Mouse (Mus musculus) bone marrow, adult 2 months (tissue): ENCODE results near the gene Sbds. TPM values are rescaled to one million over a fixed set of nuclear protein-coding genes. Genes with fewer than 3 reads are reported as not detected.

Experiments used
- H3K27ac ChIP-seq: fragments of 200-500 bp; 2 replicates; pipeline ENCODE4 v1.5.1; 2012; ENCODE audit warnings: low read depth, mild to moderate bottlenecking, control low read depth, inconsistent platforms, low read length; ENCODE audit not compliant: control insufficient read depth, poor library complexity, insufficient read depth
- H3K4me1 ChIP-seq: fragments of 200-500 bp; 2 replicates; pipeline ENCODE4 v1.6.1; 2011; ENCODE audit warnings: low read length; ENCODE audit not compliant: control insufficient read depth, insufficient read depth
- H3K4me3 ChIP-seq: fragments of 200-500 bp; replicated peaks from 2 replicates; pipeline ENCODE3; 2011; ENCODE audit warnings: mild to moderate bottlenecking, low read depth, low read length, control low read depth; ENCODE audit not compliant: control insufficient read depth
- CTCF ChIP-seq: fragments of 200-500 bp; IDR thresholded peaks from 2 replicates; pipeline ENCODE4 v1.5.1; 2011; ENCODE audit warnings: low read length, control low read depth; ENCODE audit not compliant: control insufficient read depth, insufficient read depth
- POLR2A ChIP-seq: fragments of 200-500 bp; IDR thresholded peaks from 2 replicates; pipeline ENCODE4 v1.6.1; 2011; ENCODE audit warnings: low read depth, mild to moderate bottlenecking, control low read depth, low read length, borderline replicate concordance; ENCODE audit not compliant: control insufficient read depth
- WGBS: fragments of 180-500 bp; shearing (Covaris S2); methylation state at CpG from one replicate; pipeline ENCODE4 v1.1.7; 2018; 5-methylcytosine and 5-hydroxymethylcytosine counted together
- polyA plus RNA-seq: library from polyadenylated mRNA; stranded (reverse); fragments of >200 nt; gene quantifications from 2 replicates; pipeline ENCODE4 v1.2.4, GENCODE M21; 2011; ENCODE audit warnings: low replicate concordance; ENCODE audit not compliant: missing spikeins, insufficient read depth, insufficient read length

The Sbds gene
- polyA plus RNA-seq, 1 experiment = 56.9 TPM

DNA sequence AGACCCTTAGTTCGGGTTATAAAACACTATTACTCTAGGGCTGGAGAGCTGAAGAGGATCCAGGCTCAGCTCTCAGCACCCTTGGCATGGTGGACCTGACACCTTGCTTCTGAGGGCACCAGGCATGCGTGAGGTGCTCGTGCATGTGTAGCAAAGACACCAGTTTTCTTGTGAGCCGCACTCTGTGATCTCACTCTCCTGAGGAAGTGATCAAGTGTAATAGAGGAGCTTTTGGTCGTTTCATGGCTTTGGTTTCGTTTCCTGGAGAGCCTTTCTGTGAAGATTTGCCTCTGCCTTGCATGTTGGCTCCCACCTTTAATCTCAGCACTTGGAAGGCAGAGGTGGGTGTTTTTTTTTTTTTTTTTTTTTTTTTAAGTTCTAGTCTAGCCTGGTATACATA lies 50.8 kb downstream of the Sbds start:
- TF ChIP-seq CTCF (no peak), POLR2A (no peak)
- no peak overlapping the region for H3K27ac ChIP-seq

DNA sequence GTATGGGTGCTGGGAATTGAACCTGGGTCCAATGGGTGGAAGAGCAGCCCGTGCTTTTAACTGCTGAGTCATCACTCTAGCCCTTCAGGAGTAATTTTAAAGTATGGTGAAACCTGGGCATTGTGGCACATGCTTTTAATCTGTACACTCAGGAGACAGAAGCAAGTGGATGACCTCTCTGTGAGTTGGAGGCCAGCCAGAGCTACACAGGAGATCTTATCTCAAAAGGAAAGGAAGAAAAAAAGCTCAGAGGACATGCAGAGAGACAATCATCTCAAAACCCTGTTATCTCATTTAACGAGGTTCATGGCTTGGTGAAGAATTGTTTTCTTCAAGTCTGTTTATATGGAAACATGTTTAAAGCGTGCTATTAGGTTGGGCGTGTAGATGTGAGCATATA lies 51.4 kb downstream of the Sbds start:
- TF ChIP-seq CTCF (no peak), POLR2A (no peak)

More for the DNA sequence above, 50.8 kb downstream of the Sbds start:
- Histone ChIP-seq H3K4me1 (peaks cover 7% of the 10 kb centered on the region; the same call in 1 of the 2 replicates), H3K4me3 (no peak overlapping the region)
- WGBS = 67% methylated on average over 6 of the region's 6 CpGs

DNA sequence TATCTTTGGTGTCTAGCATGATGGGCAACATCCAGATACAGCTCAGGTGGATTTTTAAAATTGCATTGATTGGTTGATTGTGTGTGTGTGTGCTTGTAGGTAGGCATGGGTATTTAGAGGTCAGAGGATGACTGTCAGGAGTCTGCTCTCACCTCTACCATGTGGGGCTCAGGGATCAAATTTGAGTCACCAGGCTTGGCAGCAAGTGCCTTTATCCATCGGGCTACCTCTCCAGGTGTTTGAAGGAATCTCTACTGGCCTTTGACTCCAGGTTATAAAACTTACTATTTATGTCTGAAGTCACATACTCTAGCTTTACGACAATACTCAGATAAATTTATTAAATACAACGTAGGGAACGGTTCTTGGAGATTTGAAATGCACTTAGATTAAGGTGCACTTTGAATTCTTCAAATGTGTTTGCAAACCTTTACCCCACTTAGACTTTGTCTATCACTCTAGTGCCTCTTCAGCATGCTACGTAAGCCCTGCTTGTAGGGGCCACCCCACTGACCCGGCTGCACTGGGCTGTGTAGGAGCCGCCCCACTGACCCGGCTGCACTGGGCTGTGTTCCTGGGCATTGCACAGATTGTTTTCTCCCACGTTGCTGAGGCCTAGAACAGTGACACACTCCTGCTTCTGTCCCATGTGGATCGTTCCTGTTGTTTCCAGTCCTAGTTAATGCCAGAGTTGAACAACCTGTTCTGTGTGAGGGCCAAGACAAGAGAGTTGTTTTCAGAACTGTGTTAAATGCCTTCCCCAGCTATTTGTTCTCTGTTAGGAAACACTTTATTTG lies 54.9 kb downstream of the Sbds start:
- Histone ChIP-seq H3K4me1 (peaks cover 3% of the 10 kb centered on the region; the same call in 1 of the 2 replicates), H3K27ac (no peak overlapping the region), H3K4me3 (no peak overlapping the region)
- WGBS = 94% methylated on average over 10 of the region's 10 CpGs
- TF ChIP-seq CTCF (no peak), POLR2A (no peak)

More for the DNA sequence above, 51.4 kb downstream of the Sbds start:
- Histone ChIP-seq H3K27ac (no peak overlapping the region), H3K4me3 (no peak overlapping the region), H3K4me1 (peaks cover 6% of the 10 kb centered on the region; the same call in 1 of the 2 replicates)
- 61% methylated on average over 4 of the region's 4 CpGs for WGBS

GRCm38 (mm10) chr5:130197981-130198380 lies 57.3 kb downstream of the Sbds start:
- TF ChIP-seq CTCF = no peak
- TF ChIP-seq POLR2A = no peak
- no peak overlapping the region for H3K4me3 ChIP-seq
- WGBS = 91% methylated on average over 7 of the region's 7 CpGs
- H3K4me1 ChIP-seq = no peaks in the 10 kb centered on the region; the same call in 1 of the 2 replicates
- no peak overlapping the region for H3K27ac ChIP-seq

- no peak overlapping the region for H3K4me3 ChIP-seq
- H3K4me1 ChIP-seq = no peaks in the 10 kb centered on the region; the same call in 1 of the 2 replicates
- H3K27ac ChIP-seq = no peak overlapping the region
- TF ChIP-seq CTCF = no peak
- TF ChIP-seq POLR2A = no peak
- WGBS = 73% methylated on average over 3 of the region's 3 CpGs
These were observed 57.9 kb downstream of the Sbds start for GRCm38 (mm10) chr5:130197454-130197853.

DNA sequence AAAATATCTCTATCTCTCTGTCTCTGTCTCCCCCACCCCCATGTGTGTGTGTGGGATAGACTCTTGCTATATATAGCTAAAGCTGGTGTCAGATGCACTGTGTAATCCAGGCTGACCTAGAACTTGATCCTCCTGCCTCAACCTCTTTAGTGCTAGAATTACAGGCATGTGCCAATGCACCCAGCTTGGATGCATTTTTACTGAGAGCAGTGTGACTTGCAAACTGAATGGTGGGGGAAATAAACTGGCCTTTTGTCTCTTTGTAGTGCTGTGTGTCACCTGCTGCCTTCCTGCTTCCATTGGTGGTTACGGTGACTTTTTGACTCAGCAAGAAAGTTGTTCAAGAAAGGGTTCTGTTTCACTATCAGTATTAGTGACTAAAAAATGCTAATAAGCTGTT lies 59.0 kb downstream of the Sbds start:
- Histone ChIP-seq H3K4me1 (no peaks in the 10 kb centered on the region; the same call in 1 of the 2 replicates), H3K4me3 (no peak overlapping the region), H3K27ac (no peak overlapping the region)
- TF ChIP-seq CTCF = no peak
- no peak for TF ChIP-seq POLR2A
- WGBS = 65% methylated on average over 1 of the region's 1 CpGs

Other genes with a start within 250 kb of the Sbds start
- gene Asl, start 226.3 kb downstream of the Sbds start, polyA plus RNA-seq = 14.9 and 37.1 TPM in 2 replicates
- gene Crcp, start 226.2 kb downstream of the Sbds start, polyA plus RNA-seq = 10.5 and 18.0 TPM in 2 replicates
- 3.1 and 5.2 TPM in 2 replicates for gene Tpst1, start 182.2 kb downstream of the Sbds start, polyA plus RNA-seq
- gene Kctd7, start 110.7 kb downstream of the Sbds start, polyA plus RNA-seq = 6.1 and 6.6 TPM in 2 replicates
- gene Rabgef1, start 83.7 kb downstream of the Sbds start, polyA plus RNA-seq = 16.9 and 36.5 TPM in 2 replicates
- 15.0 and 25.2 TPM in 2 replicates for gene Tmem248, start 38.4 kb downstream of the Sbds start, polyA plus RNA-seq
- 7.0 and 11.7 TPM in 2 replicates for gene Tyw1, start 89 bp upstream of the Sbds start, polyA plus RNA-seq
- gene Caln1, start 113.9 kb upstream of the Sbds start, polyA plus RNA-seq = 1.3 and 1.7 TPM in 2 replicates
- gene A330070K13Rik, start 129.1 kb upstream of the Sbds start, polyA plus RNA-seq = not detected in 2 replicates